Mouse (Mus musculus): ENCODE measurements around the gene Fam89b.

Gene Fam89b

GRCm38 (mm10) chr19:5739446-5739845 lies 10.0 kb upstream of the Fam89b start:
- no peak for DNase-seq (ENCODE audit: low spot score)

GRCm38 (mm10) chr19:5734325-5734724 lies 4.9 kb upstream of the Fam89b start:
- DNase-seq (ENCODE audit: low spot score): no peak

GRCm38 (mm10) chr19:5731264-5731978 lies 2.0 kb upstream of the Fam89b start:
- DNase-seq (ENCODE audit: low spot score): peak; percentile 88

- no peak for DNase-seq (ENCODE audit: low spot score)
These were observed 1.1 kb upstream of the Fam89b start for GRCm38 (mm10) chr19:5730314-5731186.

- no peak for DNase-seq (ENCODE audit: low spot score)
These were observed 616 bp downstream of the Fam89b start for GRCm38 (mm10) chr19:5728631-5729443.

- peak; percentile 77 for DNase-seq (ENCODE audit: low spot score)
These were observed 1.8 kb downstream of the Fam89b start for GRCm38 (mm10) chr19:5727701-5728100.

GRCm38 (mm10) chr19:5726961-5727578 lies 2.4 kb downstream of the Fam89b start:
- peak; percentile 66 for DNase-seq (ENCODE audit: low spot score)

GRCm38 (mm10) chr19:5725767-5726515 lies 3.5 kb downstream of the Fam89b start, which contains the start of gene Ehbp1l1:
Gene Ehbp1l1 (minus strand): TSS chr19:5726317.
- peak; percentile 56 for DNase-seq (ENCODE audit: low spot score)

GRCm38 (mm10) chr19:5725029-5725707 lies 4.3 kb downstream of the Fam89b start:
- no peak for DNase-seq (ENCODE audit: low spot score)

- DNase-seq (ENCODE audit: low spot score): no peak
These were observed 4.9 kb downstream of the Fam89b start for GRCm38 (mm10) chr19:5724549-5724941.

- DNase-seq (ENCODE audit: low spot score): no peak
These were observed 5.4 kb downstream of the Fam89b start for GRCm38 (mm10) chr19:5723934-5724548.

- DNase-seq (ENCODE audit: low spot score): no peak
These were observed 6.5 kb downstream of the Fam89b start for GRCm38 (mm10) chr19:5722848-5723425.

- no peak for DNase-seq (ENCODE audit: low spot score)
These were observed 8.2 kb downstream of the Fam89b start for GRCm38 (mm10) chr19:5721233-5721632.

GRCm38 (mm10) chr19:5716955-5717354 lies 12.5 kb downstream of the Fam89b start:
- no peak for DNase-seq (ENCODE audit: low spot score)

- no peak for DNase-seq (ENCODE audit: low spot score)
These were observed 13.4 kb downstream of the Fam89b start for GRCm38 (mm10) chr19:5715793-5716688.

- no peak for DNase-seq (ENCODE audit: low spot score)
These were observed 15.7 kb downstream of the Fam89b start for GRCm38 (mm10) chr19:5713730-5714129.

- no peak for DNase-seq (ENCODE audit: low spot score)
These were observed 16.2 kb downstream of the Fam89b start for GRCm38 (mm10) chr19:5713255-5713654.

GRCm38 (mm10) chr19:5711907-5712460 lies 17.5 kb downstream of the Fam89b start:
- DNase-seq (ENCODE audit: low spot score): no peak

All from T-cell, adult 2 months (primary cell).